Mouse (Mus musculus) testis, adult 10 weeks (tissue): ENCODE results near the gene Sprr4. TPM values are rescaled to one million over a fixed set of nuclear protein-coding genes. Genes with fewer than 3 reads are reported as not detected.

ENCODE experiments used
- polyA plus RNA-seq: library from polyadenylated mRNA; stranded (reverse); fragments of 350-450 nt; fragmentation: Illumina TruSeq; extraction: RNeasy Lipid Tissue Mini Kit (QIAGEN cat#74804); gene quantifications from one replicate; pipeline ENCODE4 v1.2.3, GENCODE M21; 2014; ENCODE audit warnings: low read depth, low replicate concordance

Sprr4 gene
- polyA plus RNA-seq, result not detected

GRCm38 (mm10) chr3:92500393-92500792 is at the start of gene Sprr4:
Gene Sprr4, minus strand, starts transcription at chr3:92500493.

GRCm38 (mm10) chr3:92534411-92534810 is 34.1 kb upstream of the Sprr4 start, which contains the start of gene 2310046K23Rik:
Gene 2310046K23Rik, minus strand, starts transcription at chr3:92534511.

GRCm38 (mm10) chr3:92485863-92486262 is 14.4 kb downstream of the Sprr4 start, which contains the start of gene Sprr1a:
Gene Sprr1a, minus strand, starts transcription at chr3:92485895.

GRCm38 (mm10) chr3:92458620-92459019 is 41.7 kb downstream of the Sprr4 start, which contains the start of gene Sprr3:
Gene Sprr3, minus strand, starts transcription at chr3:92458720.

Other genes with a start within 250 kb of the Sprr4 start
- not detected for gene Sprr2a3, start 215.1 kb downstream of the Sprr4 start, polyA plus RNA-seq
- not detected for gene Sprr2b, start 183.9 kb downstream of the Sprr4 start, polyA plus RNA-seq
- gene Sprr2d, start 161.4 kb downstream of the Sprr4 start, polyA plus RNA-seq, result not detected
- not detected for gene Sprr2e, start 148.3 kb downstream of the Sprr4 start, polyA plus RNA-seq
- not detected for gene Sprr2f, start 135.3 kb downstream of the Sprr4 start, polyA plus RNA-seq
- not detected for gene Sprr2h, start 114.8 kb downstream of the Sprr4 start, polyA plus RNA-seq
- gene Sprr2i, start 92.5 kb downstream of the Sprr4 start, polyA plus RNA-seq, result not detected
- gene Sprr2j-ps, start 82.4 kb downstream of the Sprr4 start, polyA plus RNA-seq, result not detected
- 5.4 TPM for gene Gm9774, start 71.1 kb downstream of the Sprr4 start, polyA plus RNA-seq
- gene Sprr2k, start 67.9 kb downstream of the Sprr4 start, polyA plus RNA-seq, result not detected
- gene Sprr1b, start 61.7 kb downstream of the Sprr4 start, polyA plus RNA-seq, result not detected
- gene Sprr3, start 41.8 kb downstream of the Sprr4 start, polyA plus RNA-seq, result not detected
- gene Sprr1a, start 14.6 kb downstream of the Sprr4 start, polyA plus RNA-seq, result not detected
- gene 2310046K23Rik, start 34.0 kb upstream of the Sprr4 start, polyA plus RNA-seq, result not detected
- gene Ivl, start 73.2 kb upstream of the Sprr4 start, polyA plus RNA-seq, result 0.21 TPM
- gene Smcp, start 88.5 kb upstream of the Sprr4 start, polyA plus RNA-seq, result 4,960 TPM
- gene 2210017I01Rik, start 107.0 kb upstream of the Sprr4 start, polyA plus RNA-seq, result 0.48 TPM
- 2.4 TPM for gene Lce6a, start 121.2 kb upstream of the Sprr4 start, polyA plus RNA-seq
- gene Lce1a1, start 147.8 kb upstream of the Sprr4 start, polyA plus RNA-seq, result not detected
- gene Lce1b, start 156.4 kb upstream of the Sprr4 start, polyA plus RNA-seq, result not detected
- gene Lce1a2, start 169.8 kb upstream of the Sprr4 start, polyA plus RNA-seq, result not detected
- gene Lce1c, start 178.8 kb upstream of the Sprr4 start, polyA plus RNA-seq, result not detected
- gene Lce1d, start 186.7 kb upstream of the Sprr4 start, polyA plus RNA-seq, result not detected
- not detected for gene Lce1e, start 208.6 kb upstream of the Sprr4 start, polyA plus RNA-seq
- gene Lce1f, start 219.9 kb upstream of the Sprr4 start, polyA plus RNA-seq, result not detected
- not detected for gene Gm38119, start 238.6 kb upstream of the Sprr4 start, polyA plus RNA-seq